Mouse (Mus musculus) ovary, adult 18-20 months (tissue): ENCODE data around the gene Zscan10.

ENCODE experiments used
- DNase-seq: peaks from one replicate; pipeline ENCODE4 v3.0.0; 2022; ENCODE audit warnings: low spot score, mixed read lengths

Zscan10 gene

GRCm38 (mm10) chr17:23600641-23601622, at the start of gene Zscan10:
Gene Zscan10, plus strand, starts transcription at chr17:23600856.
- no peak for DNase-seq

- DNase-seq = no peak
These were observed 49.8 kb upstream of the Zscan10 start for GRCm38 (mm10) chr17:23550856-23551255.

- DNase-seq = no peak
These were observed 49.2 kb upstream of the Zscan10 start for GRCm38 (mm10) chr17:23551416-23551815.

GRCm38 (mm10) chr17:23551963-23552362, 48.7 kb upstream of the Zscan10 start:
- no peak for DNase-seq

GRCm38 (mm10) chr17:23552896-23553633, 47.6 kb upstream of the Zscan10 start:
- no peak for DNase-seq

GRCm38 (mm10) chr17:23553634-23554120, 47.0 kb upstream of the Zscan10 start:
- DNase-seq = peak; percentile 66

GRCm38 (mm10) chr17:23554321-23554720, 46.3 kb upstream of the Zscan10 start:
- no peak for DNase-seq

- DNase-seq = no peak
These were observed 45.3 kb upstream of the Zscan10 start for GRCm38 (mm10) chr17:23555243-23555916.

GRCm38 (mm10) chr17:23559767-23560166, 40.9 kb upstream of the Zscan10 start:
- DNase-seq = no peak

- peak; percentile 93 for DNase-seq
These were observed 36.9 kb upstream of the Zscan10 start, which contains the start of gene Zfp213 for GRCm38 (mm10) chr17:23563595-23564367. Gene Zfp213, minus strand, starts transcription at chr17:23564238.

- no peak for DNase-seq
These were observed 36.3 kb upstream of the Zscan10 start for GRCm38 (mm10) chr17:23564368-23564715.

- no peak for DNase-seq
These were observed 33.9 kb upstream of the Zscan10 start for GRCm38 (mm10) chr17:23566787-23567186.

- DNase-seq = no peak
These were observed 32.3 kb upstream of the Zscan10 start for GRCm38 (mm10) chr17:23568370-23568769.

- no peak for DNase-seq
These were observed 30.6 kb upstream of the Zscan10 start for GRCm38 (mm10) chr17:23570017-23570416.

- DNase-seq = no peak
These were observed 29.6 kb upstream of the Zscan10 start for GRCm38 (mm10) chr17:23571084-23571483.

- DNase-seq = no peak
These were observed 28.6 kb upstream of the Zscan10 start for GRCm38 (mm10) chr17:23572059-23572458.

GRCm38 (mm10) chr17:23574130-23574529, 26.5 kb upstream of the Zscan10 start:
- DNase-seq = no peak

GRCm38 (mm10) chr17:23575951-23576552, 24.6 kb upstream of the Zscan10 start:
- no peak for DNase-seq

- no peak for DNase-seq
These were observed 15.9 kb upstream of the Zscan10 start for GRCm38 (mm10) chr17:23584786-23585185.

- DNase-seq = peak; percentile 20
These were observed 14.8 kb upstream of the Zscan10 start for GRCm38 (mm10) chr17:23585721-23586491.
